Mouse (Mus musculus): ENCODE results near the gene Upf1. TPM values are rescaled to one million over a fixed set of nuclear protein-coding genes. Genes with fewer than 3 reads are reported as not detected.

Gene Upf1
- polyA plus RNA-seq, 1 experiment from 2014 or later: 19.8 TPM

DNA sequence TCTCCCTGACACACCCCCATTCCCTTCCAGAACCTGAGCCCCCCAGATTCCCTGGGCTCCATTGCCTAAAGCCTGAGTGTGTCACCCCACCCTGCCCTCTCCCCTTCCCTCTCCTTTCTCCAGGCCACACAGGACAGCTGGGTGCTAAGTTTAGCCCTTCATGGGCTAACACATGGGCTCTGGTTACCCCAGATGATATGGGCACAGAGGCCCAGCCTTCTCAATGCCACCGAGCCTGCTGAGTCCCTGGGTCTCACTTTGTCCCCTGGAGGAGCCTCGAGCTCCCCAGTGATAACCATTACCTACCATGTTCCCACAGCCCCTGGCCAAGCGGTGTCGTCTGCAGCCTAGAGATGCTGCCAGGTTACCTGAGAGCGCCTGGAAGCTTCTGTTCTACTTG, 35.2 kb downstream of the Upf1 start:
- Histone ChIP-seq H3K27ac (ENCODE audit: low read depth, low read length) (peak overlapping the region; percentile 12; the same call in 1 of the 2 replicates), H3K27me3 (ENCODE audit: control insufficient read depth, insufficient read depth, low read length) (no peaks in the 10 kb centered on the region), H3K36me3 (ENCODE audit: control insufficient read depth, insufficient read depth, low read length) (peaks cover 6% of the 10 kb centered on the region; the same call in 1 of the 2 replicates), H3K9ac (ENCODE audit: low read length) (peak overlapping the region; percentile 41; the same call in 1 of the 2 replicates), H3K4me3 (ENCODE audit: low read depth, low read length) (no peak overlapping the region), H3K4me1 (ENCODE audit: control insufficient read depth, insufficient read depth, low read length) (peaks cover 30% of the 10 kb centered on the region), H3K9me3 (ENCODE audit: control insufficient read depth, low read length) (no peaks in the 10 kb centered on the region), H3K4me2 (no peak overlapping the region)
- DNase-seq (ENCODE audit: low spot score, missing footprints) (no peak), ATAC-seq (ENCODE audit: low FRiP score) (no peak)
- WGBS: 88% methylated on average over 5 of the region's 5 CpGs

DNA sequence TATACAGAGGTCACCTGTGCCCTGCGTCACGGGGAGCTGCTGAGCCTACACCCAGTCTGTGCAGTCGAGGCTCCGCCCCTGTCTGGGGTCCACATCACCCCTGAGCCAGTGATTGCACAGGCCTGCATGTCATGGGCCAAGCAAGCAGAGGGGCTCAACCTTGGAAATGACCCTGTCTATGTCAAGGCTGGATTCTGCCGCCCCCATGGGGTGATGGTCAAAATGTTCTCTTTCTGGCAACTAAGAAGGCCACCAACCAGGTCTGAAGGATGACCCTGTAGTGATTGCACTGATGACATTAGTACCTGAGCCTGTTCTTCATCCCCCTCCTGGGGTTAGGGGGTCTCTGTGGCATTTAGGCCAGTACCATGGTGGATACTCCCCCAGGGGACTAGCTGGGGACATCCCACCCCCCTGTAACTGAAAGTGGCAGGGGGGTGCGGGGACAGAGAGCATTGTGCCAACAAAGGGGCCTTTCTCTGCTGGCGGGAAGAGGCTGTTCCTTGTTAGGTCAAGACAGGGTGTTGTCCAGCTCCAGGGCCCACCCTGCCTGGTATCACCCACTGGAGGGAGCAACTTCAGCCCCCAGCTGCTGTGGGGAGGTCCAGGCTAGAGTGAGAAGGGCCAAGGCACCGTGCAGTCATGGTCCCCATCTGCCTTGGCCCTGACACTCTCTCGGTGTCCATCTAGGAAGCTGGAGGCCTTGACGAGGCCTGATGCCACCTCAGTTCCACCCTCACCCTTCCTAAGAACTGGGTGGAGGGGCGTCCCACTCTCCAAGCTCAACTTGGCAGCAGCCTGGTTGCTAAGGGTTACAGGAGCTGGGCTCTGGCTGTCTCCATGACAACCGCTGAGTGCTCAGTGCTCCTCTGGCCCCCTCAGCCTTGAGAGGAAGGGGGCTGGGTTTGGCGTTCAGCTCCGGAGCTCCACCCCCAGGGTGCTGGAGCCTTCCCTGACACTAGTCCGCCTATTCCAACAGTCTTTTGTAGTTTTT, 36.3 kb downstream of the Upf1 start:
- Histone ChIP-seq H3K4me2 (peak overlapping the region; percentile 71), H3K4me3 (ENCODE audit: low read depth, low read length) (peak overlapping the region; percentile 52), H3K27me3 (ENCODE audit: control insufficient read depth, insufficient read depth, low read length) (no peaks in the 10 kb centered on the region), H3K27ac (ENCODE audit: low read depth, low read length) (peak overlapping the region; percentile 70), H3K9ac (ENCODE audit: low read length) (peak overlapping the region; percentile 68), H3K9me3 (ENCODE audit: control insufficient read depth, low read length) (no peaks in the 10 kb centered on the region), H3K36me3 (ENCODE audit: control insufficient read depth, insufficient read depth, low read length) (peaks cover 9% of the 10 kb centered on the region; the same call in 1 of the 2 replicates), H3K4me1 (ENCODE audit: control insufficient read depth, insufficient read depth, low read length) (peaks cover 30% of the 10 kb centered on the region)
- ATAC-seq (ENCODE audit: low FRiP score): peak; percentile 90
- peak; percentile 94 for DNase-seq (ENCODE audit: low spot score, missing footprints)
- 9% methylated on average over 15 of the region's 15 CpGs for WGBS

DNA sequence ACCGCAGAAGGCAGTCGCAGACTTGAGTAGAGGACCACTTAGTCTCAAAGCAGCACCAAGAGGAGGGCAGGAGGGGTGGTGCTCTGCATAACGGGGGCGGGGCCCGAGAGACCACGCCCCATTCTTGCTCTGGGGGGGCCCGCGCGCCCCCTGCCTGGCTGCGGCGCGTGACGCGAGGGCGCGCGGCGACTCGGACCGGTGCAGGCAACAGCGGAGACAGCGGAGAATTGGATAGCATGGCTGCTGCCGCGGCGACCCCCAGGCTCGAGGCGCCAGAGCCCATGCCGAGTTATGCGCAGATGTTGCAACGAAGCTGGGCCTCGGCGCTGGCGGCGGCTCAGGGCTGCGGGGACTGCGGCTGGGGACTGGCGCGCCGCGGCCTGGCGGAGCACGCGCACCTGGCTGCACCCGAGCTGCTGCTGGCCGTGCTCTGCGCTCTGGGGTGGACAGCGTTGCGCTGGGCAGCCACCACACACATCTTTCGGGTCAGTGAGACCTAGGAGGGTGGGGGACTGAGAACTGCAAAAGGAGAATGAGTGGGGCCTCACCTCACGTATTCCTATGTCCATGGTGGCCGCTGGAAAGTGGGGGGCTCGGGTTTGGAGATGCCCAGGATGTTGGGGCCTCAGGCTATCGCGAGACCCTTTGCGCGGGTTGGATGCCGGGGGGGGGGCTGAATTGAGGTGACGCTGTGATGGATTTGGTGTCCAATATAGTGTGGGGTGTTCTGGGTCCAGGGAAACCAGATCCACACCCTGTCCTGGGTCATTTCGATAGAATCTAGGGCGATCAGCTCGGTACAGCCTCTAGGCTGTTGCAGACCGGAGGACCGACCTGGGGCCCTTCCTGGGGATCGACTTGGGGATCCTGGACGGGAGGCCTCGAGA, 37.2 kb downstream of the Upf1 start, which contains the start of gene Cers1:
Gene Cers1, plus strand, starts transcription at position 152 of the 887 bp plus-strand sequence.
- Histone ChIP-seq H3K9me3 (ENCODE audit: control insufficient read depth, low read length) (no peaks in the 10 kb centered on the region), H3K9ac (ENCODE audit: low read length) (peak within 1 kb of the TSS; percentile 68), H3K4me2 (peak within 1 kb of the TSS; percentile 71), H3K27me3 (ENCODE audit: control insufficient read depth, insufficient read depth, low read length) (no peaks in the 10 kb centered on the region), H3K4me1 (ENCODE audit: control insufficient read depth, insufficient read depth, low read length) (peaks cover 30% of the 10 kb centered on the region), H3K27ac (ENCODE audit: low read depth, low read length) (peak within 1 kb of the TSS; percentile 70), H3K4me3 (ENCODE audit: low read depth, low read length) (peak within 1 kb of the TSS; percentile 52), H3K36me3 (ENCODE audit: control insufficient read depth, insufficient read depth, low read length) (peaks cover 11% of the 10 kb centered on the region; the same call in 1 of the 2 replicates)
- 2% methylated on average over 64 of the region's 66 CpGs for WGBS
- ATAC-seq (ENCODE audit: low FRiP score): peak; percentile 60
- DNase-seq (ENCODE audit: low spot score, missing footprints): peak; percentile 96

DNA sequence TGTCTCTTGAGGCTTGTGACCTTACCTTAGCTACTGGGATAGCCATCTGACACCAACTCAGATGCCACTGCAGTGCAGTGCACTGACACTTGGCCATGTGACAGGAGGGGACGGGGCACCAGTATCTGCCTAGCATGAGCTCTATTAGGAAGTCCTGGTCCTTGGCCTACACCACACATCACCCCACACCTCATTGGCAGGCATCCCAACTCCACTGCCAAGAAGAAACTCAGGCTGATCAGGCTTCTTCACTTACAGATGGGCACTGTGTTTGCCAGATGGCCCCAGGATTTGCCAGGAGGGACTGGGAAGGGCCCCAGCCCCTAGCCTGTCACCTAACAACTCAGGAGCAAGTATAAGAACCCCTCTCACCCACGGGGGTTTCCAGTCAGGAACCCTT, 39.7 kb downstream of the Upf1 start:
- no peak overlapping the region for H3K4me2 ChIP-seq
- DNase-seq (ENCODE audit: low spot score, missing footprints) (no peak), ATAC-seq (ENCODE audit: low FRiP score) (no peak)
- H3K4me3 ChIP-seq (ENCODE audit: low read depth, low read length): no peak overlapping the region
- no peak overlapping the region for H3K9ac ChIP-seq (ENCODE audit: low read length)
- peaks cover 18% of the 10 kb centered on the region; the same call in 1 of the 2 replicates for H3K36me3 ChIP-seq (ENCODE audit: control insufficient read depth, insufficient read depth, low read length)
- H3K27ac ChIP-seq (ENCODE audit: low read depth, low read length): no peak overlapping the region
- 96% methylated on average over 2 of the region's 2 CpGs for WGBS
- H3K9me3 ChIP-seq (ENCODE audit: control insufficient read depth, low read length): no peaks in the 10 kb centered on the region
- H3K27me3 ChIP-seq (ENCODE audit: control insufficient read depth, insufficient read depth, low read length): no peaks in the 10 kb centered on the region
- H3K4me1 ChIP-seq (ENCODE audit: control insufficient read depth, insufficient read depth, low read length): peaks cover 30% of the 10 kb centered on the region

DNA sequence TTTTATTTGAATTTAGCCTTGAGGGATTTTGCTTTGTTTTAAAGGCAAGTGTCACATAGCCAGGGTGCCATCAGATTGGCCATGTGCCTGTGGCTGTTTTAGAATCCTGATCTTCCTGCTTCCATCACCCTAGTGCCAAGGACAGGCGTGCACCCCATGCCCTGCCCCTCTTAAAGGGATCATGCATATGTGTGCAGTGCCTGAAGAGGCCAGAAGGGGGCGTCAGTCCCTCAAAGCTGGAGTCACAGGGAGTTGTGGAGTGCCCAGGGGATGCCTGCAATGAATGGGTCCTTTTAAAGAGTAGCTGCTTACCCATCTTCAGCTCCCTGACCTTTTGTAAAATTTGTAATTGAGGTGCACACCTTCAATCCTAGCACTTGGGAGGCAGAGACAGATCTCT, 43.8 kb downstream of the Upf1 start:
- H3K36me3 ChIP-seq (ENCODE audit: control insufficient read depth, insufficient read depth, low read length): peaks cover 31% of the 10 kb centered on the region
- H3K4me2 ChIP-seq: no peak overlapping the region
- WGBS: 37% methylated on average over 2 of the region's 2 CpGs
- H3K4me1 ChIP-seq (ENCODE audit: control insufficient read depth, insufficient read depth, low read length): no peaks in the 10 kb centered on the region
- ATAC-seq (ENCODE audit: low FRiP score): no peak
- H3K4me3 ChIP-seq (ENCODE audit: low read depth, low read length): no peak overlapping the region
- no peaks in the 10 kb centered on the region for H3K9me3 ChIP-seq (ENCODE audit: control insufficient read depth, low read length)
- H3K27me3 ChIP-seq (ENCODE audit: control insufficient read depth, insufficient read depth, low read length): no peaks in the 10 kb centered on the region
- H3K9ac ChIP-seq (ENCODE audit: low read length): no peak overlapping the region
- DNase-seq (ENCODE audit: low spot score, missing footprints): peak; percentile 93
- no peak overlapping the region for H3K27ac ChIP-seq (ENCODE audit: low read depth, low read length)

DNA sequence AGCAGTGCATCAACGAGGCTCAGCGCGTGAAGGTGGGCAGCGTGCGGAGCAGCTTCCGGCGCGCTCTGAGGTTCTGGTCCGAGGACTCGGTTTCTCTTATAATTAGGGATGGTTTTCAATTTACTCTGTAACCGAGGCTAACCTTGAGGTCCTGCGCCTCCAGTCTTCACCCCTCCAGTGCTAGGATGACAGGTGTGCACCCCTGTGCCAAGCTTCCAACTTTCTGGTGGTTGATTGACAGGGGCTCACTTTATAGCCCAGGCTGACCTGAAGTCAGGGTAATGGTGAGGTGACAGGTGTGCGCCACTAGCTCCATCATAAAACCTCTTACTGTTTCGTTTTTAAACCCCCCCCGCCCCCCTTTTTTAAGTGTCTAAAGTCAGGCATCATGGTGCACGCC, 50.2 kb downstream of the Upf1 start:
- no peak overlapping the region for H3K27ac ChIP-seq (ENCODE audit: low read depth, low read length)
- 5% methylated on average over 16 of the region's 16 CpGs for WGBS
- ATAC-seq (ENCODE audit: low FRiP score): peak; percentile 41

DNA sequence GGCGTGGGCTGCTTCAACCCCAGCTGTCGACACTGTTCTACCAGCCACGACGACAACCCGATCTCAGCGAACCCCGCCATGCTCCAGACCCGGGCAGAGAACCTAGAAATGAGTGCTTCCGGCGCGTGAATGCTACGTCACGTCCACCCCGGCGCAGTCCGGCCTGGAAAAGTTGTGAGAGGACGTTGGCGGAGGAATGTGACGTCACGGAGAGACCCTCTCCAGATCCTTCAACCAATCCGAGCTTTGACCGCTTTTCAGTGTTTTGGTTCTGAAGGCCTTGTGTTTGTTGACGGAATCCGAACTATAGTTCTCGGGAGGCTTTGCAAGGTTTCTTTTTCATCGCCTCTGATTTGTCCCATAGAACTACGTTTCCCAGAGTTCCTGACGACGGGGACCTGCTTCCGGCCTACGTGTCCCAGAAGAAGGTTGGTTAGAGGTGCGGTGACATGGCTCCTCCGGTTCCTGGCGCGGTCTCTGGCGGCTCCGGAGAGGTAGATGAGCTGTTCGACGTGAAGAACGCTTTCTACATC, 50.7 kb downstream of the Upf1 start, which contains the start of the genes Ddx49 and Cope:
Gene Ddx49, minus strand, starts transcription at position 132 of the 533 bp plus-strand sequence.
Gene Cope, plus strand, starts transcription at position 161 of the 533 bp plus-strand sequence.
- H3K4me1 ChIP-seq (ENCODE audit: control insufficient read depth, insufficient read depth, low read length): peaks cover 15% of the 10 kb centered on the region
- DNase-seq (ENCODE audit: low spot score, missing footprints): peak; percentile 100
- WGBS: under 1% methylated on average over 40 of the region's 40 CpGs

More for the DNA sequence above, 50.2 kb downstream of the Upf1 start:
- H3K9ac ChIP-seq (ENCODE audit: low read length): peak overlapping the region; percentile 80
- no peak for DNase-seq (ENCODE audit: low spot score, missing footprints)
- H3K27me3 ChIP-seq (ENCODE audit: control insufficient read depth, insufficient read depth, low read length): no peaks in the 10 kb centered on the region
- peak overlapping the region; percentile 84 for H3K4me3 ChIP-seq (ENCODE audit: low read depth, low read length)
- H3K9me3 ChIP-seq (ENCODE audit: control insufficient read depth, low read length): no peaks in the 10 kb centered on the region
- peaks cover 15% of the 10 kb centered on the region for H3K4me1 ChIP-seq (ENCODE audit: control insufficient read depth, insufficient read depth, low read length)
- H3K36me3 ChIP-seq (ENCODE audit: control insufficient read depth, insufficient read depth, low read length): peaks cover 10% of the 10 kb centered on the region
- peak overlapping the region; percentile 93 for H3K4me2 ChIP-seq

DNA sequence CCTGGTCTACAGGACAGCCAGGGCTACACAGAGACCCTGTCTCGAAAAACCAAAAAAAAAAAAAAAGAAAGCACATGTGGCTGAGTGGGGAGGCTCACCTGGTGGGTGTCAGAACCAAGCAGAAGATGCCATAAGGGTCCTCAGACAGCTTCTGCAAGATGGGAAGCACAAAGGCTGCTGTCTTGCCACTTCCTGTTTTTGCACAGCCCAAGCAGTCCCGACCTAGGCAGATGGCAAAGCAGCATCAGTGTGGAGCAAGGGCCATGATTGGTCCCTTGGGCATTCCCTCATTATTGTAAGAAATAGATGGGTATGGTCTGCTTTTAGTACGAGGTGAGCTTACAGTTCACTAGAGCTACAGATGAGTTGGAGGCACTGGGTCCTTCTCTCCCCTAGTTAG, 52.2 kb downstream of the Upf1 start:
- DNase-seq (ENCODE audit: low spot score, missing footprints): no peak
- no peak overlapping the region for H3K9ac ChIP-seq (ENCODE audit: low read length)
- H3K27ac ChIP-seq (ENCODE audit: low read depth, low read length): no peak overlapping the region
- no peaks in the 10 kb centered on the region for H3K27me3 ChIP-seq (ENCODE audit: control insufficient read depth, insufficient read depth, low read length)
- ATAC-seq (ENCODE audit: low FRiP score): no peak
- H3K9me3 ChIP-seq (ENCODE audit: control insufficient read depth, low read length): no peaks in the 10 kb centered on the region
- peaks cover 13% of the 10 kb centered on the region for H3K36me3 ChIP-seq (ENCODE audit: control insufficient read depth, insufficient read depth, low read length)
- no peak overlapping the region for H3K4me3 ChIP-seq (ENCODE audit: low read depth, low read length)
- H3K4me2 ChIP-seq: no peak overlapping the region
- peaks cover 15% of the 10 kb centered on the region for H3K4me1 ChIP-seq (ENCODE audit: control insufficient read depth, insufficient read depth, low read length)
- WGBS: 90% methylated on average over 3 of the region's 3 CpGs

More for the DNA sequence above, 50.7 kb downstream of the Upf1 start, which contains the start of the genes Ddx49 and Cope:
- no peaks in the 10 kb centered on the region for H3K9me3 ChIP-seq (ENCODE audit: control insufficient read depth, low read length)
- H3K4me2 ChIP-seq: peak within 1 kb of the TSS; percentile 93
- H3K27me3 ChIP-seq (ENCODE audit: control insufficient read depth, insufficient read depth, low read length): no peaks in the 10 kb centered on the region
- H3K27ac ChIP-seq (ENCODE audit: low read depth, low read length): no peak within 1 kb of the TSS
- peak within 1 kb of the TSS; percentile 84 for H3K4me3 ChIP-seq (ENCODE audit: low read depth, low read length)
- ATAC-seq (ENCODE audit: low FRiP score): peak; percentile 94
- peak within 1 kb of the TSS; percentile 80 for H3K9ac ChIP-seq (ENCODE audit: low read length)
- H3K36me3 ChIP-seq (ENCODE audit: control insufficient read depth, insufficient read depth, low read length): peaks cover 13% of the 10 kb centered on the region

Data from midbrain, embryonic 11.5 days (tissue).